Mouse (Mus musculus): Measurements from ENCODE around the gene Arpc1b. TPM values are rescaled to one million over a fixed set of nuclear protein-coding genes. Genes with fewer than 3 reads are reported as not detected.
"Not testable (repeated sequence)": the region's sequence is repeated elsewhere in the genome, so short reads cannot be mapped to it uniquely, and the experiment has no call there.

The Arpc1b gene
- polyA plus RNA-seq, 1 experiment from 2014 or later, result 222 TPM

DNA sequence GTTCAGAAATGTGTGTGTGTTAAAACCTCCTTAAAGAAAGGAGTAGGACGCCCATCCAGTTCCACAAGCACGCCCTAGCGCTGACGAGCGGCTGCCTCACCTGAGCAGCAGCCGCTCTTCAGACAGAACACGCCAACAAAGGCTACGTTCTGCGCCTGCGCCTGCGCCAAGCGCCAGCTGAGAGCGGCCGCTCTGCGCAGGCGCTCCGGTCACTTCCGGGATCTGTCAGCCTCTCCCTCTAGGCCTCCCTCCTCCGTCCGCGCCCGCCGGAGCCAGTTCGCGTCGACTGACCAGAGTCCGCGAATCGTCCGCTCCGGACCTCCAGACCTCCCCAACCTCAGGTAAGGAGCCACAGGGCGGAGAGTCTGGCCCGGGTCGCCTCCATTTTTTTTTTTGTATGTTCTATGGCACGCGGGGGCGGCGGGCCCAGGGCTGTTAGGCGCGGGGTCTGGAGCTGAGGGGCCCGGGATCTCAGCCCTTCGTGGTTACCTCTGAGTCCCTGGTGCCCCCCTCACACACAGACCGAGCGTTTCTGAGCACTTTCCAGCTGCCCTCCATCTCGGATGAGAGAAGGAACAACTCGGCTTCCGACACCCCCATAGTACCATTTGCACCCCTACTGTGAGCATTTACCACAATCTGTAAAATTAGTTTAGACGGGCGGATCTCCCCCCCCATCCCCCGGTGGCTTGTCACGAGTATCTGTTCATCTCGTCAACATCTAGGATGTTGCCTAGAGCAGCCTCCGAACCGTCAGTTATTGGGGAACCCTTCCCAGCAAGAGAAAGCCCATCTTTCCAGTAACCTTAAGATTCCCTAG lies 30.2 kb upstream of the Arpc1b start, which contains the start of the genes Arpc1a and Kpna7:
Arpc1a (plus strand) TSS at position 199 of the 820 bp plus-strand sequence.
Kpna7 (minus strand) TSS at position 399 of the 820 bp plus-strand sequence.
- peak within 1 kb of the TSS; percentile 72 for H3K27ac ChIP-seq (replicated peaks; ENCODE audit: low read depth, low read length)
- H3K9ac ChIP-seq (ENCODE audit: low read depth, low read length), result peak within 1 kb of the TSS; percentile 96
- peak; percentile 96 for DNase-seq (ENCODE audit: low spot score)
- H3K9me3 ChIP-seq (ENCODE audit: control insufficient read depth, low read length), result no peaks in the 10 kb centered on the region
- peak within 1 kb of the TSS; percentile 83 for H3K4me2 ChIP-seq (ENCODE audit: low read depth, low read length)
- ATAC-seq (ENCODE audit: low read depth), result peak; percentile 99
- WGBS, result 1% methylated on average over 28 of the region's 54 CpGs
- H3K36me3 ChIP-seq (ENCODE audit: control insufficient read depth, insufficient read depth, low read length), result peaks cover 10% of the 10 kb centered on the region; the same call in 1 of the 2 replicates
- H3K27me3 ChIP-seq (replicated peaks; ENCODE audit: control insufficient read depth, insufficient read depth, low read length), result no peaks in the 10 kb centered on the region
- H3K4me1 ChIP-seq (ENCODE audit: control insufficient read depth, insufficient read depth, low read length), result peaks cover 6% of the 10 kb centered on the region; the same call in 1 of the 2 replicates
- H3K4me3 ChIP-seq (ENCODE audit: low read depth, low read length), result peak within 1 kb of the TSS; percentile 92

DNA sequence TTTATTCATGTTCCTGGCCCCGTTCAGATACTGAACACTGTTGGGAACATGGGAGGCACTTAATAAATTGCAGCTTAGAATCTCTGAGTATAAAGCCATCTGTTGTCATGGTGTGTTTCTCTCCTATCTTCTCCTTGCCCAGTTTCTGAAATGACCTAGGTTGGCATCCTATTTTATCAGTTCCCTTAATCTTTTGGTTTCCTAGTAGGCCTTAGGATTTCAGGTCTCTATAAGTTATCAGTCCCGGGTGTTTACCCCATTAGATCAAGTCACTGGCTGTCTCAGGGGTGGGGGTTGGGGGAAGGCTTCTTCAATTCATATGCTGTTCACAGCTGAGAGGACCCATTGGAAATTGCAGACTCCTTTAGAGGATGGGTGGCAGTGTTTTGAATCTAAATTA lies 29.2 kb upstream of the Arpc1b start:
- Histone ChIP-seq H3K9me3 (ENCODE audit: control insufficient read depth, low read length) (no peaks in the 10 kb centered on the region), H3K27me3 (replicated peaks; ENCODE audit: control insufficient read depth, insufficient read depth, low read length) (no peaks in the 10 kb centered on the region), H3K4me2 (ENCODE audit: low read depth, low read length) (peak overlapping the region; percentile 83), H3K36me3 (ENCODE audit: control insufficient read depth, insufficient read depth, low read length) (peaks cover 10% of the 10 kb centered on the region; the same call in 1 of the 2 replicates), H3K27ac (replicated peaks; ENCODE audit: low read depth, low read length) (no peak overlapping the region), H3K4me1 (ENCODE audit: control insufficient read depth, insufficient read depth, low read length) (peaks cover 6% of the 10 kb centered on the region; the same call in 1 of the 2 replicates), H3K9ac (ENCODE audit: low read depth, low read length) (peak overlapping the region; percentile 96), H3K4me3 (ENCODE audit: low read depth, low read length) (peak overlapping the region; percentile 92)
- no peak for DNase-seq (ENCODE audit: low spot score)
- WGBS, result 74% methylated on average over 2 of the region's 2 CpGs
- no peak for ATAC-seq (ENCODE audit: low read depth)

DNA sequence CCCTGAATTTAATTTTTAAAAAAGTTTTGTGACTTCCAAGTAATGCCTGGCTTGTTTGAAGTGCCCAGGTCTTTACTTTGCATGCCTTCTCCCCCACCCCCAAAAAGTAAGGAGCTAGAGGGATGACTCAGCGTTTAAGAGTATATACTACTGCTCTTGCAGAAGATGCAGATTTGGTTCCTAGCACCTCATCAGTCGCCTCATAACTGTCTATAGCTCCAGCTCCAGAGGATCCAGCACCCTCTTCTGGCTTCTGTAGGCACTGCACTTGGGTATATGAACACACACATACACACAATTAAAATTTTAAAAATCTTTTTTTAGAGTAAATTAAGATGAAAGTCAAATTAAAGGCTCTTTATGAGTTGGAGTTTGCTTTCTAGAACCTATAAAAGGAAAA lies 25.8 kb upstream of the Arpc1b start:
- no peak for ATAC-seq (ENCODE audit: low read depth)
- 95% methylated on average over 2 of the region's 2 CpGs for WGBS
- no peaks in the 10 kb centered on the region for H3K9me3 ChIP-seq (ENCODE audit: control insufficient read depth, low read length)
- H3K27me3 ChIP-seq (replicated peaks; ENCODE audit: control insufficient read depth, insufficient read depth, low read length), result no peaks in the 10 kb centered on the region
- no peak overlapping the region for H3K27ac ChIP-seq (replicated peaks; ENCODE audit: low read depth, low read length)
- peaks cover 6% of the 10 kb centered on the region; the same call in 1 of the 2 replicates for H3K4me1 ChIP-seq (ENCODE audit: control insufficient read depth, insufficient read depth, low read length)
- no peak overlapping the region for H3K4me3 ChIP-seq (ENCODE audit: low read depth, low read length)
- no peak for DNase-seq (ENCODE audit: low spot score)
- H3K9ac ChIP-seq (ENCODE audit: low read depth, low read length), result no peak overlapping the region
- no peak overlapping the region for H3K4me2 ChIP-seq (ENCODE audit: low read depth, low read length)
- peaks cover 32% of the 10 kb centered on the region for H3K36me3 ChIP-seq (ENCODE audit: control insufficient read depth, insufficient read depth, low read length)

DNA sequence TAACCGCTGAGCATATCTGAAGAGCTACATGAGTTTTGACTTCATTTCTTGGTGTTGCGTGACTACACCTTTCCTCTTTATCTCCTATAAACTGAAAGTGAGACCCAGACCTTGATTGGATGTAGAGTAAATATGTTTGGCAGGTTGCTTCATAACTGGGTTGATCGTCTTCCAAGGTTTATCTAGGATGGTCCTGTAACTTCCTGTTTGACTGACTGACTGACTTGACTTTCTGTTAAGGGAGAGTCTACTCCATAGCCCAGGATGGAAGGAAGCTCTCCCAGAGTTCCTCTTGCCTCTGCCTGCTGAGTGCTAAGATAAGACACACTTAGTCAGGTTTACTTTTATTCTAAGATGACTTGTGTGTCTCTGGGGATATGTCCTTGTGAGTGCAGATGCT lies 24.1 kb upstream of the Arpc1b start:
- Histone ChIP-seq H3K9ac (ENCODE audit: low read depth, low read length) (no peak overlapping the region), H3K4me3 (ENCODE audit: low read depth, low read length) (no peak overlapping the region), H3K4me2 (ENCODE audit: low read depth, low read length) (no peak overlapping the region), H3K27ac (replicated peaks; ENCODE audit: low read depth, low read length) (no peak overlapping the region), H3K4me1 (ENCODE audit: control insufficient read depth, insufficient read depth, low read length) (peaks cover 2% of the 10 kb centered on the region; the same call in 1 of the 2 replicates), H3K36me3 (ENCODE audit: control insufficient read depth, insufficient read depth, low read length) (peaks cover 48% of the 10 kb centered on the region), H3K27me3 (replicated peaks; ENCODE audit: control insufficient read depth, insufficient read depth, low read length) (no peaks in the 10 kb centered on the region), H3K9me3 (ENCODE audit: control insufficient read depth, low read length) (no peaks in the 10 kb centered on the region)
- ATAC-seq (ENCODE audit: low read depth) (no peak), DNase-seq (ENCODE audit: low spot score) (no peak)
- WGBS, result 85% methylated on average over 3 of the region's 3 CpGs

DNA sequence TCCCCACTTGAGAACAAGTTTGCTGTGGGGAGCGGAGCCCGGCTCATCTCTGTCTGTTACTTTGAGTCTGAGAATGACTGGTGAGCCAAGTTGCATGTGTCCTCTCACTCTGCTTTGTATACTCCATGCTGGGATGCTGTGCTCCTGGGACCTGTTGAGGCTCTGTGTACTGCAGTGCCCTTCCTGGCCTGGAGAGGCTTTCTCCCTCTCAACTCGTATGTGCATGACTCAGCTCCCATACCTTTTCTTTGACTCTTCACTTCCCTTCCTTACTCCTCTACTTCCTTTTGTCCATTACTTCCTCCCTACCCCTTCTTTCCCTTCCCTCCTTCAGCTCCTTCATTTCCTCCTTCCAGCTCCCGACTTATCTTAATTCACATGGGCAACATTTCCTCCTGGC lies 17.8 kb upstream of the Arpc1b start:
- H3K27ac ChIP-seq (replicated peaks; ENCODE audit: low read depth, low read length), result no peak overlapping the region
- no peak overlapping the region for H3K9ac ChIP-seq (ENCODE audit: low read depth, low read length)
- no peak for DNase-seq (ENCODE audit: low spot score)
- no peaks in the 10 kb centered on the region for H3K9me3 ChIP-seq (ENCODE audit: control insufficient read depth, low read length)
- no peaks in the 10 kb centered on the region for H3K27me3 ChIP-seq (replicated peaks; ENCODE audit: control insufficient read depth, insufficient read depth, low read length)
- H3K4me3 ChIP-seq (ENCODE audit: low read depth, low read length), result no peak overlapping the region
- no peaks in the 10 kb centered on the region for H3K4me1 ChIP-seq (ENCODE audit: control insufficient read depth, insufficient read depth, low read length)
- ATAC-seq (ENCODE audit: low read depth), result no peak
- H3K4me2 ChIP-seq (ENCODE audit: low read depth, low read length), result no peak overlapping the region
- WGBS, result 87% methylated on average over 4 of the region's 4 CpGs
- H3K36me3 ChIP-seq (ENCODE audit: control insufficient read depth, insufficient read depth, low read length), result peaks cover 98% of the 10 kb centered on the region

DNA sequence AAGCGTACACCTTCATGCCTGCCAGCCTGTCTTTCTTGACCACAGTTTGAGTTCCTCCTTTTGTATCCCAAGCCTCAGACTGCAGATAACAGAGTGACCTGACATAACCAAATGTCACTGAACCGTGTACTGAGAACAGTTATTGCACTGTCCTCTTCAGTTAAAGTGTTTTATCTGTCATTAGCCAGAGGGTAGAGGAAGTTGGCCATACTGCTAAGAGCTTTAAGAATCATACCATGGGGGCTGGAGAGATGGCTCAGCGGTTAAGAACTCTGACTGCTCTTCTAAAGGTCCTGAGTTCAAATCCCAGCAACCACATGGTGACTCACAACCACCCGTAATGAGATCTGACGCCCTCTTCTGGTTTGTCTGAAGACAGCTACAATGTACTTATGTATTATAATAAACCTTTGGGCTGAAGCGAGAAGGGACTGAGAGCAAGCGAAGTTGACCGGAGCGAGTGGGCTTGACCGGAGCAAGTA lies 15.6 kb upstream of the Arpc1b start:
- 92% methylated on average over 10 of the region's 10 CpGs for WGBS
- H3K4me2 ChIP-seq (ENCODE audit: low read depth, low read length), result no peak overlapping the region
- H3K9ac ChIP-seq (ENCODE audit: low read depth, low read length), result no peak overlapping the region
- no peak overlapping the region for H3K4me3 ChIP-seq (ENCODE audit: low read depth, low read length)
- DNase-seq (ENCODE audit: low spot score) (no peak), ATAC-seq (ENCODE audit: low read depth) (no peak)
- H3K4me1 ChIP-seq (ENCODE audit: control insufficient read depth, insufficient read depth, low read length), result no peaks in the 10 kb centered on the region
- no peaks in the 10 kb centered on the region for H3K27me3 ChIP-seq (replicated peaks; ENCODE audit: control insufficient read depth, insufficient read depth, low read length)
- H3K9me3 ChIP-seq (ENCODE audit: control insufficient read depth, low read length), result no peaks in the 10 kb centered on the region
- H3K36me3 ChIP-seq (ENCODE audit: control insufficient read depth, insufficient read depth, low read length), result peaks cover 97% of the 10 kb centered on the region
- no peak overlapping the region for H3K27ac ChIP-seq (replicated peaks; ENCODE audit: low read depth, low read length)

DNA sequence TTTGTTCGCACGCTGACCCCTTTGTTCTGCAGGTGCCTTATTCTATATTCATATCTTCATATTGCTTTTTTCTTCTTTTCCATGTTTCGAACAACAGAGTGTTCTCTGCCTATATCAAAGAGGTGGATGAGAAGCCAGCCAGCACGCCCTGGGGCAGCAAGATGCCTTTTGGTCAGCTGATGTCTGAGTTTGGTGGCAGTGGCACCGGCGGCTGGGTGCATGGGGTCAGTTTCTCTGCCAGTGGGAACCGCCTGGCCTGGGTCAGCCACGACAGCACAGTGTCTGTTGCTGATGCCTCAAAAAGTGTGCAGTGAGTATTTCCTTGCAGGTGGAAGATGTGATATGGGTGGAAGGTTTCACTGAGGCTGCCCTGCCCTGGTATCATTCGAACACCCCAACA lies 13.1 kb upstream of the Arpc1b start:
- Histone ChIP-seq H3K9ac (ENCODE audit: low read depth, low read length) (no peak overlapping the region), H3K27ac (replicated peaks; ENCODE audit: low read depth, low read length) (no peak overlapping the region), H3K4me2 (ENCODE audit: low read depth, low read length) (no peak overlapping the region), H3K36me3 (ENCODE audit: control insufficient read depth, insufficient read depth, low read length) (peaks cover 98% of the 10 kb centered on the region), H3K27me3 (replicated peaks; ENCODE audit: control insufficient read depth, insufficient read depth, low read length) (no peaks in the 10 kb centered on the region), H3K9me3 (ENCODE audit: control insufficient read depth, low read length) (no peaks in the 10 kb centered on the region), H3K4me3 (ENCODE audit: low read depth, low read length) (no peak overlapping the region), H3K4me1 (ENCODE audit: control insufficient read depth, insufficient read depth, low read length) (no peaks in the 10 kb centered on the region)
- DNase-seq (ENCODE audit: low spot score), result no peak
- WGBS, result 95% methylated on average over 9 of the region's 9 CpGs
- no peak for ATAC-seq (ENCODE audit: low read depth)

DNA sequence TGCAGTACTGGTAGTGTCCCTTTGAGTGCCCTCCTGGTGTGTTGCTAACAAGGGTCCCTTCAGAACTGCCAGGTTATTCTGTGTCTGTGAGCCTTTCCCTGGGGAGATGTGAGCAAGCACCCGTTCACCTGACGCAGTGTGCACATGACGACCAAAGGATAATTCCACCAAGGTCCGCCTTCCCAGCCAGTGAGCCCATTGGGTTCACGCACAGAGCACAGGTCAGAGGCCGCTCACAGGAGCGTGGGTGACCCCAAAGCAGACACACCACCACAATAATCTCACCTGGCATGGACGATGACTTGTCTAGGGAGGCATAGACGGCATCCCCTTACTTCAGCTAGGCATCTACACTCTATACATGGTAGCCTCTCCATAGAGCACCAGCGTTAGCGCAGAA lies 12.6 kb upstream of the Arpc1b start:
- not testable (repeated sequence) for H3K9me3 ChIP-seq (ENCODE audit: control insufficient read depth, low read length); H3K4me1 ChIP-seq (ENCODE audit: control insufficient read depth, insufficient read depth, low read length); H3K27ac ChIP-seq (replicated peaks; ENCODE audit: low read depth, low read length); H3K9ac ChIP-seq (ENCODE audit: low read depth, low read length); H3K4me3 ChIP-seq (ENCODE audit: low read depth, low read length); H3K27me3 ChIP-seq (replicated peaks; ENCODE audit: control insufficient read depth, insufficient read depth, low read length); ATAC-seq (ENCODE audit: low read depth); DNase-seq (ENCODE audit: low spot score); H3K4me2 ChIP-seq (ENCODE audit: low read depth, low read length)
- 96% methylated on average over 11 of the region's 11 CpGs for whole genome bisulfite sequencing
- H3K36me3 ChIP-seq (ENCODE audit: control insufficient read depth, insufficient read depth, low read length), result peaks cover 98% of the 10 kb centered on the region
